Mouse (Mus musculus) adrenal gland, adult 2 months (tissue): ENCODE measurements around the gene Pxn. TPM values are rescaled to one million over a fixed set of nuclear protein-coding genes. Genes with fewer than 3 reads are reported as not detected.
A peak's percentile ranks its signal among the peaks of the same experiment; 100 is the strongest.
"Not testable (repeated sequence)": the region's sequence is repeated elsewhere in the genome, so short reads cannot be mapped to it uniquely, and the experiment has no call there.

Source experiments
- DNase-seq: peaks from one replicate; pipeline ENCODE4 v3.0.0; 2021
- polyA plus RNA-seq: library from polyadenylated mRNA; depleted of rRNA; stranded (reverse); fragments of >200 nt; gene quantifications from 2 replicates; pipeline ENCODE4 v1.2.3, GENCODE M21; 2012
- total RNA-seq, 2 experiments: library from RNA; stranded (reverse); gene quantifications; 2 replicates each; pipeline ENCODE4 v1.2.3; 2021

Pxn gene
- total and polyA plus RNA-seq, 3 experiments: 39.4 to 67.5 (median 47.2) TPM

DNA sequence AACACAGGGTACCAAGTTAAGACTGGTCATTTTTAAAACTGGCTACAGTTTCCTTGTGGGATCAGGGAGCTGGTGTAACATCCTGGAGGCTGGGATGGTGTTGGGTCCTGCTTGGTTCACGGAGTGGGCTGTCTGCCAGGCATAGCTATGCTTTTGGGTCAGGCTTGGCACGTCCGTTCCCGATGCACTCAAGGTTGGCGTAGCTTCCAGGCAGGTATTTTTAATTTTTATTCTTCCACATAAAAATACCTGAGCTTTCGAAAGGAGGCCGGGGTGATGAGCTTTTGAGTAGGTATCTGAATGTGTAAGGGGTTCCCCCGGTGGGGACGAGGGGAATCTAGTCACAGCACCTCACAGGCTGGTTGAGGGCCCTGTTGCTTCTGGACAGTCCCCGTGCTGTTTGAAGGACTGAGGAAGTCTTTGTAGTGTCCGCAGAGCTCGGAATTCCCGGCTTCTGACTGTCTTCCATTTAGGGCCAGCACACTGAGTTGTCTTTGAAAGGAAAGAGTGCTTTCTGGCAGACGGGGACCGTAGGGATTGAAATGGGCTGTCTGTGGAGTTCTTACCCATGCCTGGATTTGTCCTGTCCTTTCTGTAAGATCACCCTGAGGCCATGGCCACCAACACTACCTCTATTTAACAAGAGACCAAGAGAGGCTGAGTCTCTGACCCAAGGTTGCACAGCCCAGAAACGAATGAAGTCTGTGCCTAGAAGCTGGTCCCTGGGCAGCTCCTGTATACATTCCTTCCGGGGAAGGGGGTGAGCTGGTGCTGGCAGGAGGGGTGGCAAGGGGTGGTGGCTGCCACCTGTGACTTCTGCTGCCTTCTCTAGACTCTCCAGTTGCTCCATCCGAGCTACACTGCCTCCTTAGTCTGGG is 1.7 kb downstream of the Pxn start:
- peak; percentile 74 for DNase-seq

DNA sequence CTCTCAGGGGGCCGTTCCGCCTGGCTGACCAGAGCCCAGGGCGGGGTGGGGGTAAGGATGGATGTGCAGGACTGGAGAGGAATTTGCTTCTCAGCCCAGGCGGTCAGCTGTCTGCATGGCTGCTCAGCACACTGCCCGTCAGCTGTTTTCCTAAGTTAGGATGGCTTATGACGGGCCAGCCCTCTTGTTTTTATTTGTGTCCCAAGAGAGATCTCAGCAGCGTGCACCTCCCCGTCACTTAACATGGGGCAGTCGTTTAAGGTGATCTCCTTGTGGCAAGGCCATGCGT is 2.3 kb downstream of the Pxn start:
- no peak for DNase-seq

DNA sequence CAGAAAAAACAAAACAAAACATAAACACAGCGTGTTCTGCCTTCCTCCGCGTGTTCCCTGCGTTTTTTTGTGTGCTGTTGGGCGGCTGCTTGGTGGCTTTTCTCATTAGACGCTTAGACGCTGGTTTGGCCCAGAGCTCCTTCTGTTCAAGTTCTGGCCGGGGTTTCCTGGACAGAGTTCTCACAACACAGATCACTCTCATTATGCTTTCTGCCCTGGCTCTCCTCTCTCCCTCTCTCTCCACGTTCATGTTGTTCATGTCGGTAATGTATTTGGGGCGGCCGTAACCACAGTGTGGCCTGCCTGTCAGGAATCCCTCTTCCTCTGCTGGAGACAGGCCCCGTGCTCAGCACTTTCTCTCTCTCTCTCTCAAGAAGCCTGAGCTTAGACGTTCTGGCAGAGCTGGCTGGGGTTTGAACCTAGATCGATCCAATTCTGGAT is 2.9 kb downstream of the Pxn start:
- DNase-seq: no peak

DNA sequence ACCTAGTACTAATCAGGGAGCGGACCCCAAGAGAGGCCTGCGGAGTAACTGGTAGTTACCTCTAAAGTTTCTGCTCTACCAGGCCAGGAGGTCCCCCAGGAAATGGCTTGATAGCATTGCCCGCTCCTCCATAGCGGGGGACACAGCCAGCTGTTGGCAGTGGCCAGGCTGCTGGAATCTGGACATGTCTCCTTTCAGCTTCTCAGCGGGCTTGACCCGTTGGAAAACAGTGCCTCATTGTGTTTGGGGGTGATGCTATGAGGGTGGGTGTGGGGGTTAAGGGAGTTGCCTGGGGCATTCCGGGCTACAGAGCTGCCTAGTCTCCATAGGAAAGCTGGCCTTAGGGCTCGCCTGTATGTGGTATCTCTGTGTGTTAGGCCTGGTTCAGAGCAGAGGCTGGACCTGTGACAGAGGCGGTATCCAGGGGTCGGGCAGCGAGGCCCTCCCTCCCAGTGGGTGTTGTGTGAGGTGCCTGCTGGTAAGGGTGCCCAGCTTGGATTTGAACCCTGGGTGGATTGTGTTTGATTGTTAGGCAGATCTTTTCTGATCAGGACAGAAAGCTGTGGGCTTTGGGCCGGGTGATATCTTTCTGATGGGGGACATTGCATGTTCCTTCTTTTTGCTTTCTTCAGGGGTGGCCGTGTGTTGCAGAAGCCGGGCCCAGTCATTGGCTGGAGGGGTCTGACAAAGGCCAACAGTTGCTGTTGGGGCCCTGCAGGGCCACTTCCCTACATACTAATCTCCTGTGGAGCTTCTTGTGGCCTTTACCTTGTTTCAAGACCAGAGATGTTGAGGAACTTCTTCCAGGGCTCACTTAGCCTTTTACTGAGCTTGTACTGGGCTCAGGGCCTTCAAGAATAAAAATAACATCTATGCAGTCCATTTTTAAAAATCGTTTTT is 3.6 kb downstream of the Pxn start:
- no peak for DNase-seq

DNA sequence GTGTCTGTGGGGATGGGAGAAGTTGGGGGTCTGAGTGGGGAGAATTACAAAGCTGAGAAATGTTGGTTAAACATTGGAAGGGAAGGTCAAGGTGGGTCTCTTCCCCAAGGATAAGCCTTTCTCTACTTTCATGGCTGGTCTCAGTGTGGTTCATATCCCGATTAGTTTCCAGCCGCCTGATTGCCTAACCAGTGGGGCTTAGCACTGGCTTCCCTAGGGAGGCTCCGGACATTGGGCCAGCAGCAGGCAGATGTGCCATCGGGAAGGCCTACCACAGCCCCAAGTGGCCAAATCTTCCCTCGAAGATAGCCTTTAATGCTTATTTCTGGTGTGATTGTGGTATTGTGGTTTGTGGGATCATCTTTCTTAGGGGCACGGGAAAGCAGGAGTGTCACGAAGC is 5.9 kb downstream of the Pxn start:
- DNase-seq: no peak

DNA sequence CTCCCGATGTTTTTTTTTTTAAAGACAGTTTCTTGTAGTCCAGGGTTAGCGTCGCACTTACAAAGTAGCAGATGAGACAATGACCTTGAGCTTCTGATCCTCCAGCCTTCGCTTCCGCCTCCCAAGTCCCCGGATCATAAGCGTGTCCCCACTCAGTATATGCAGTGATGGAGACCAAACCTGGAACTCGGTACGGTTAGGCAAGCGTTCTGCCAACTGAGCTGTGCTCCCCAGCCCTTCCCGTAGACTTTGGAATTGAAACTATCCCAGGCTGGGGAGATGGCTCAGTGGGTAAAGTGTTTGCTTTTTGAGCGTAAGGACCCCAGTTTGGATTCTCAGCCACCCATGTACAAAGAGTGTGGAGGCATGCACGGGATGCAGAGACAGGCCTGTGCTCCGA is 6.8 kb downstream of the Pxn start:
- no peak for DNase-seq

DNA sequence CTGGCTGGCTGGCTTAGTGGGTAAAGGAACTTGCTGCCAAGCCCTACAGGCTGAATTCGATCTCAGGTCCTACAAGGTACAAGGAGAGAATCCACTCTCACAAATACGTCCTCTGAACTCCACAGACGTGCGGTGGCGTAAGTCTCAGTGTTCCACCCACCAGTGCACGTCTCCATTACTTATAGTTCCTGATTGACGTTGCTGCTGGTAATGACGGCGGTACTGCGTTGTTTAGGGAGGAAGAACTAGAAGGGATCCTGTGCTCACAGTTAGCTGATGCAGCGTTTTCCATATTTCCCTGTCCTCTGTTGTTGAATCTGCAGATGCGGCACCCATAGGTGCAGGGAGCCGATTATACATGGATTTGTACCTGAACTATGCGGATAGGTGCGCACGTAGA is 7.2 kb downstream of the Pxn start:
- DNase-seq: no peak

DNA sequence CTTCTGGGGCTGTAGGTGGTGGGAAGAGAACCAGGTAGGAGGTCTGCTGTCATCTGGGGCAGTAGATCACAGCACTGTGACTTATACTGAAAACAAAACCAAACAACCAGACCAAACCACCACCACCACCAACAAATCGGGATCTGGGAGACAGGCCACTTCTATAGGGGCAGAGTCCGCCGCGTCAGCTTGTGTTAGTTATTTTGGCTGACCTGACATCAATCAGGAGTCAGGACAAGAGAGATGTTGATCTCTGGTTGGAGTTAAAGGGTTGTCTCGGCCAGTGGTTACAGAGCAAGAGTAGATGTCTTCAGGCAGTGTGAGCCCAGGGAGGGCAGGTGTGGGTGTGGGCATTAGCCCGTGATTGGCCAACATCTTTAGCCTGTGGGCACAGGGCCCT is 7.9 kb downstream of the Pxn start:
- DNase-seq: no peak

DNA sequence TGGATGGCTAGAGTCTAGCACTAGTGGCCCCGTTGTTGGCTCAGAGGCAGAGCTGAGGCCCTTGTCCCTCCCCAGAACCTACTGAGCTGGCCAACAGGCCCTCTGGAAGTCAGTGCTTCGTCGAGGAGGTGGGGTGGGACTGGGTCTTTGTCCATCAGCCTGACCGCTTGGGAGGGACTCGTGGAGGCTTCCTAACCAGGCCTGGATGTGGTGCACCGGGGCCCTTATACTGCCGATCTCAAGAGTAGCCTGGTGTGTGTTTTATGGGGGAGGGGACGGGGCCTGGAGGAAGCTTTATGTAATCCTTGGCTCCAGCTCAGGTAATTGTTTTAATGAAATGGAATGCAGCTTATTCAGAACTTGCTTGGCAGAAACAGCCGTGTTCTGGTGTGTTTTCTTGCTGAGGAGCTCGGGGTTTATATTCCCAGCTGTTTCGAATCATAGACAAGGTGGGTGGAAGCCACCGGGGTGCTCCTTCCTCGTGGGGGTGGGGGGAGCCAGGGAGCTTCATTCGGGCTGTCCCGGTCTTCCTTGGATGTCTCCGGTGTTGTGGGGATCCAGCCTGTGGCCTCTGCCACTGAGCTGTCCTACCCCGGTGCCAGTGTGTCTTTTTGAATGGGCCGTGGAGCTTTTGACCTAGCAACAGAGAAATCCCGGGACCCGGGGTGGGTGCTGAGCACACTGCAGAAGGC is 8.6 kb downstream of the Pxn start:
- DNase-seq: peak; percentile 51

DNA sequence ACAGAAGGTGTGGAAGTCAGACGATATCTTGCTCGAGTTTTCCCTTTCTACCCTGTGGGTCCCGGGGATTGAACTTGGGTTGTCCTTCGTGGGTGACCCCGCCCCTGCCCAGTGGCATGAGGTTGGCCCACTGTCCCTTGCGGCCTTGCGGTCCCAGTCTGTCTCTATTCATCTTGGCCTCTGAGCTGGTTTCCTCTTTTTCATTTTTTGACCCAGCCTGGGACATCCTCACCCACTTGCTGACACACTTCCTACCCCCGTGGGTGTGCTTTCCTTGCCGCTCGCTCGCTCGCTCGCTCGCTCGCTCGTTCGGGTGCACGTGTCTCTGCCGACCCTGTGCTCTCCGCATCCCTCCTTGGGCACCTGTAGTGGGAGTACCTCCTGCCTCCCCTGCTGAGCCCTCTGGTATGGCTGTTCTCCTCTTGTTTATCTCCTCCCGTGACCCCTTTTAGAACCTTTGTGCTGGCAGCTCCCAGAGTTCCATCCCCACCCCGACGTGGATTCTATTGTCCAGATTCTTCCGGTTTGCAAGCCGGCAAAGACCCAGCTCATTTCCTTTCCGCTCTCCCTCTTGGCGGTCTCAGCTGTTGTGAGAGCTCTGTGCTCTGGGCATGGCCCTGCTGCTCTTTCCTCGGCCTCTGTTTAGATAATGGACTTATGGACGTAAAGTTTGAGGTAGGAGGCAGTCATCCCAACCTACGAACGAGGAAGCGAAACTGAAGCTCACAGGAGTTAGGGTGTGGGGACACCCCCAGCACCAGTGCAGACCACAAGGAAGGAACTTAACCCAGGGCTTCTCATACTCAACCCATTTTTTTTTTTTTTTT is 9.8 kb downstream of the Pxn start:
- peak; percentile 67 for DNase-seq

DNA sequence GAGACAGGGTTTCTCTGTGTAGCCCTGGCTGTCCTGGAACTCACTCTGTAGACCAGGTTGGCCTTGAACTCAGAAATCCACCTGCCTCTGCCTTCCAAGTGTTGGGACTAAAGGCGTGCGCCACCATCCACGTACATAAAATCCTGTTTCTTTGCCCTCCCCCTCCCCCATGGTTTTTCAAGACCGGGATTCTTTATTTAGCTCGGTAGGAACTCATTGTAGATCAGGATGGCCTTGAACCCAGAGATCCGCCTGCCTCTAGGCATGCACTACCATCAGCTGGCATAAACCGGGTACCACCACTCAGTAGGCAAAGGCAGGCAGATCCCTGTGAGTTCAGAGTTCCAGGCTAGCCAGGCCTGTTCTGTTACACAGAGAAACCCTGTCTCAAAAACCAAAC is 10.4 kb downstream of the Pxn start:
- no peak for DNase-seq

DNA sequence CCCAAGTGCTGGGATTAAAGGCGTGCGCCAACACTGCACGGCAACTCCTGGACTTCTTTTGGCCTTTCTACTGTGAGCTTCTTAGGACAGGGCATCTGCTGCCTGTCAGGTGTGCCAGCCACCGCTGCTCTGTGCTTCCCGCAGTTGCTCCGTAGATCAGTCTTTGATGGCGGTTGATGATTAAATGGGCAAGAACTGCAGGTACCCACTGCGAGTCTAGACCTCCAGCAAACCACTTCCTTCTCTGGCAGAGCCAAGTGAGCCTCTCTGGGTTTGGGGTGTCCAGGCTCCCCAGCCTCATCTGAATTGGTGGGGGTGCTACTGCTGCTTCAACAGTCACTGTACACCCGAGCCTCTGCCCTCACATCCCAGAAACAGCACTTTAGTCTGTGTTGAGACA is 11.0 kb downstream of the Pxn start:
- no peak for DNase-seq

DNA sequence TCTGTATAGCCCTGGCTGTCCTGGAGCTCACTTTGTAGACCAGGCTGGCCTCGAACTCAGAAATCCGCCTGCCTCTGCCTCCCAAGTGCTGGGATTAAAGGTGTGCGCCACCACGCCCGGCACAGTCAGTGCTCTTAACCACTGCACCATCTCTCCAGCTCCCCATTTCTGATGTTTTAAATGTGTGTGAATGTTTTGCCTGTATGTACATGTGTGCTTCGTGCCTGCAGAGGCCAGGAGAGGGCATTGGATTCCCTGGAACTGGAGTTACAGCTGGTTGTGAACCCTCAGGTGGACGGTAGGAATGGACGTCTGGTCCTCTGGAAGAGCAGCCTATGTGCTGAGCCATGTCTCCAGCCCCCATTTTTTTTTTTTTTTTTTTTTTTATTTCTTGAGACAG is 11.7 kb downstream of the Pxn start:
- DNase-seq: not testable (repeated sequence)

DNA sequence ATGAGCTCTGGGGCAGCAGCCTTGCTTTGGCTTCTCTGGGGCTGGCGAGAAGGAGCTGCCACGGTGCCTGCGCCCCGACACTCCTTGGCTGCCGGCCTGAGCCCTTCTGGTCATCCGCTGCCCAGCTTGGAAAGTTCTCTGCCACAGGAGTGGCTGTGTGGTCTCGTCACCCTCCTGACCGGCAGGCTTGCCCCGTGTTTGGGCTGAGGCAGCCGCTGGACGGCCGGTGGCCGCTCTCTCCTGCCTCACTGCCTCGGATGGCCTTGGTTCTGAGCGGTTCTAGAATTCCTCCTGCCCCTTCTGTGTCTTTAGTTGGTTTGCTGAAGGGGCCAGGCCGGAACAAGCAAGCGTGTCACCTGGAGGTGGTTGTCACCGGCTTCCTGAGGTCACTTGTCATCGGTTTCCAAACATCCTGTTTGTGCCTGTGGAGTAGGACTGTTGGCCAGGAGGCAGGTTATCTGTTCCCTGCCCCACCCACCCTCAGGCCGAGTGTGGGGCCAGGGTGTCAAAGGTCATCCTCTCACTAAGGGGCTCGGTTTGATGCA is 13.9 kb downstream of the Pxn start:
- DNase-seq: peak; percentile 64

DNA sequence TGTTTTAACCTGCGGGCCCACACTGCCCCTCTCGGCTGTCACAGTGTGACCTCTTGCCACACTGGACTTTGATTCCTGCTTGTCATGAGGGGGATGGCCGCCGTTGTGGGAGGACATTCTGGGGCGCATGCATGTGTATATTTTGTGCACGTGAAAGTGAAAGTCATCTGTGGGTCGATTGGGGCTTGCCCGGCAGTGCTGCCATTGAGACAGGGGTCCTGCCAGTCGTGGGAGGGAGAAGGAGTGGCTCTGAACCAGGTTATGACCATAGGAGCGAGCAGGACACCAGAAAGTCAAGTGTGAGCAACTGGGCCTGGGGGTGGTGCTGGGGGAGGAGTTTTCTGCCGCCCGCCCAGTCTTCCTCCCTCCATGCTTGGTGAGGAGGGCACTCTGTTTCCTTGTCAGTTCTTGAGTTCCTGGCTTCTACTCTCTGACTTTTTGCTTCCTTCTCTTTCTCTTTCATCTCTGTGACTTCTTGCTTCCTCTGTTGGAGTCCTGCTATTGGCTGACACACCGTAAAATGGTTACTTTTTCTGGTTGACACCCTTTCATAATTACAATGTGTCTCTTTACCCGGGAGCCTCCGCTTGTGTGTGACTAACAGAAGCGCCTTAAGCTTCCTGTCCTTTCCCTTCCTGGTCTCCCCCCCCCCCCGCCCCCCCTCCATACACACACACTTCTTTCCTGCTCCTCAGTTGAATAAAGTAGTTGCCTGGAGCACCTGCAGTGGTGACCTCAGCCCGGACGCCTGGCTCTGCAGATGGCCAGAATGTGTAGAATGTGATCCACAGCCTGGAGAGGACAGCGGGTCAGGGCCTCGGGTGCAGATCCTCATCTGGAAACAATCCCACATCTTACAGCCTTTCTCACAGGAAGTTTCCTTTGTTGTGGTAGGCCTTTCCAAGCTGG is 15.3 kb downstream of the Pxn start:
- peak; percentile 73 for DNase-seq

DNA sequence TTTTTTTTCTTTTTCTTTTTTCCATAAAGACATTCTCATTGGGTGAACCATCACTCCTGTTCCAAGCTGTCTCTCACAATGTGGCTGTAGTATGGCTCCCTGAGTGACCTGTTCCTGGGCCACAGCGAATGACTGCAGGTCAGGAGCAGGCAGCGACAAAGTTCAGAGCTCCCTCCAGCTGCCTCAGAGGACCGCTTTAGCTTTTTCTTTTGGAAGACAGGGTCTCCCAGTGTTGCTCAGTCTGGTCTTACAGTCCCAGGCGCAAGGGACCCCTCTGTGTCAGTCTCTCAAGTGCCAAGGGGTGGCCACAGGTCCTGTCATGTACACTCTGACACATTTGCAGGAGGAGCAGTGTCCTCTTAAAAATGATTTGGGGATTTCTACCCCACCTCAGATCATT is 16.1 kb downstream of the Pxn start:
- DNase-seq: no peak

DNA sequence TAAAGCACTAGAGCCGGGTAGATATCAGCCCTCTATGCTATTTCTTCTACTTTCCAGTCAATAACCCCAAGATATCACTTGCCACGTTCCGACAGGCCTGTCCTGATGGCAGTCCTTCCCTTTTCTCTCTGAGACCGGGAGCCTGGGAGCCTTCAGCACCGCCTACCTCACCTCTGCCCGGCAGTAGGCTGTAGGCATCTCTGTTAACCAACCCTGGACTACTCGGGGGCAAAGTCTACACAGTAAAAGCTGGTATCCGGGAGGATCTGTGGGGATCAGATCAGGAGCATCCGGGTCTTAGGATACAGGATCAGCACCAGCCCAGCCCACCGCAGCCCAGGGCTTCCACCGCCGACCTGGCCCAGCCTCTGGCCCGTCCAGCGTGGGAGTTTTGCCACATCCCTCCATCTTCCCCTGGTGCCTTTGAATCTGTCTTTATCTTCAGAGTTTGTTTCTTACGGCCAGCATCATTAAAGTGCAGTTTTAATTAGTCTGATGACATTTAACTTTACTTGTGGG is 16.6 kb downstream of the Pxn start:
- no peak for DNase-seq

DNA sequence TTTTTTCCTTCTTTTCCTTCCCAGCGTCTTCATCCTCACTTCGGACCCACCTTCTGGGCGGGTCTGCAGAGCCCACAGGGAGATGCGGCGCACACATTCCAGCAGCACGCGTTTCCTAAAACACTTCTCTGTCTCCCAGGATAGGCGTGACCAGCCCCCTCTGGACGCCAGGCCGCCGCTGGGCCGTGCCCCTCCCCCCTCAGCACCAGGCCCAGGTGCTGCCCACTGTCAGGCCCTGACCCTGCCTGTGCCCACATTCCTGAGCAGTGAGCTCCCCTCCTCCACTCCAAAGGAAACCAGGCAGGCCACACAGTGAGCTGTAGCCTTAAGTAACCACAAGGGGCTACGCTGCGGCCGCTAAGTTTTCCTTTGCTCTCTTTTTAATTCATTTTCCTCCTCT is 17.5 kb downstream of the Pxn start:
- DNase-seq: no peak

DNA sequence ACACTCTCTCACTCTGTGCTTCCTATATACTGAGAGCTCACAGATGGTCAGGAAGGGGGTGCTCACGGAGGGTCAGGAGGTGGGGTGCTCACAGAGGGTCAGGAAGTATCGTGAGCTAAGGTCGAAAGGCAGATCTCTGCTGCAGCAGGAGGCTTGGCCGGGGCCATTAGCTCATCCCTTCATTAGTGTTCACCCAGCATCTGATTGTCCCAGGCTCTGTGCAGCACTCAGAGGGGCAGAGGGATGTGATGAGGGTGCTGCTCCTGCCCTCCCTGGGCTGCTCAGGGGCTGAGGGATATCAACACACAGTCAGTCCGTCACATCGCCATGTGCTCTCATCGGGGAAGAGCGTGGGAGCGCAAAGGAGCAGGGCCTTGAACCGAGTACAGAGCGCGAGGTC is 18.0 kb downstream of the Pxn start:
- DNase-seq: no peak

DNA sequence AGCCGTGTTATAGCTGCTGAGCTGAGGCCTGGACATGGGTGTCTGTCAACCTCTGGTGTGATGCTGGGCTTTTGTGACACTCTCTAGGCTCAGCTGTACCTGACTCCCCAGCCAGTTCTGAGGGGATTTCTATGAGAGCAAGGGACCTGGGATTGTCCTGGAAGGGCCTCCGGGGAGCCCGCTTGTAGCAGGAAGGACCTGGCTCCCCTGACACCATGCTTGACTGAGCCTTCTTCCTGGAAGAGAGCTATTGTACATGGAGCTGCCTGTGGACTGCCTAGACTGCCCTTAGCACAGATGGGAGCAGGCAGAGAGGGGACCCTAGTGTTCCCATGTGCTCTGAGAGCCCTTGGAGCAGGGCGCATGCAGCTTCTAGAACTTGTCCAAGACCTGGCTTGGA is 18.9 kb downstream of the Pxn start:
- DNase-seq: no peak
